Mouse (Mus musculus): ENCODE results near the gene Pcsk5.
"Not testable (repeated sequence)": the region's sequence is repeated elsewhere in the genome, so short reads cannot be mapped to it uniquely, and the experiment has no call there.

Gene Pcsk5

GRCm38 (mm10) chr19:17514456-17514855 is 323.0 kb downstream of the Pcsk5 start:
- in situ Hi-C loops (cut with MboI; ENCODE audit: low pct_unique_long_range_greater_than_20kb in 1 of 2, low sequenced_read_pairs in 2 of 2, unreplicated experiment in 1 of 2), result no loop called here

DNA sequence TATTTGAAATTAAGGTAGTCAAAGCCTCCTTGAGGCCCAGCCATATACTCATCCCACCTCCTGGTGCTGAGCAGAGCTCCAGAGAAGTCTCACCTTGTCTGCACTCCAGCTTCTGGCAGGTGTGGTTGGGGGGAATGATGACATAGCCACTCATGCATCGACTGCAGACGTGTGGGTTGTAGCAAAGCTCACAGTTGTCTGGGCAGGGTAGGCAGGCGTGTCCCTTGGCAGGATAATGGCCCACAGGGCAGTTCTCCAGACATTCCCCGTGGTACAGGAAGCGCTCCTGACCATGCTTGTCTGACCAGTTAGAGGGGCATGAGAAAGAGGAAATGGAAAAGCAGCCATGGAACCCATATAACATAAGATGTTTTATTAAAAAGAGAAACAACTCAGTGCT is 326.1 kb downstream of the Pcsk5 start:
- in situ Hi-C loops (cut with MboI; ENCODE audit: low pct_unique_long_range_greater_than_20kb in 1 of 2, low sequenced_read_pairs in 2 of 2, unreplicated experiment in 1 of 2), result no loop called here

GRCm38 (mm10) chr19:17504212-17504611 is 333.2 kb downstream of the Pcsk5 start:
- in situ Hi-C loops (cut with MboI; ENCODE audit: low pct_unique_long_range_greater_than_20kb in 1 of 2, low sequenced_read_pairs in 2 of 2, unreplicated experiment in 1 of 2), result no loop called here

DNA sequence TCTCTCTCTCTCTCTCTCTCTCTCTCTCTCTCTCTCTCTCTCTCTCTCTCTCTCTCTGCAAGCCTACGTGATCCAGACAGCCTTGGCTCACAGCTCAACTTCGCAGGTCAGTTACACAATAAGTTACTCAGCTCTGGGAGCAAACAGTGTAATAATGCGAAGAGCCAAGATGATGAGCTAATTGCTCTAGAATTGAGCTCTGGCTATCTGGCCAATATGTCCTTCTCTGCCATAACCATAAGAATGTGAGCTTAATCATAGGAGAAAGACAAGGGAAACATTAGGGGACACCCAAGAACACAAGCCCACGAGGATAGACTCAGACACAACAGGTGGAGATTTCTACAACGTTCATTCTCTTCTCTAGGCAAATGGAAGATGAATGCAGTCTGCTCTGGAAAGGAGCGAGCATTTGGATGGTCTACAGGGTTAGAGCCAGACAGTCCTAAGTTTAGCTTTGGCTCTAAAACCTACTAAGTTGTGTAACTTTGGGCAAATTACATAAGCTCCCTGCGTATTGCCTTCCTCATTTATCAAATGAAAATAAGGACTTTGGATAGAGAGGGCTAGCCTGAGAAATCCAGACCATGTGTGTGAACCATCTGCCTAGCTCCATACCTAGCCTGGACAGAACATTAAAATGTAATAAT is 338.7 kb downstream of the Pcsk5 start:
- in situ Hi-C loops (cut with MboI; ENCODE audit: low pct_unique_long_range_greater_than_20kb in 1 of 2, low sequenced_read_pairs in 2 of 2, unreplicated experiment in 1 of 2), result no loop called here

GRCm38 (mm10) chr19:17496131-17496530 is 341.3 kb downstream of the Pcsk5 start:
- in situ Hi-C loops (cut with MboI; ENCODE audit: low pct_unique_long_range_greater_than_20kb in 1 of 2, low sequenced_read_pairs in 2 of 2, unreplicated experiment in 1 of 2), result no loop called here

DNA sequence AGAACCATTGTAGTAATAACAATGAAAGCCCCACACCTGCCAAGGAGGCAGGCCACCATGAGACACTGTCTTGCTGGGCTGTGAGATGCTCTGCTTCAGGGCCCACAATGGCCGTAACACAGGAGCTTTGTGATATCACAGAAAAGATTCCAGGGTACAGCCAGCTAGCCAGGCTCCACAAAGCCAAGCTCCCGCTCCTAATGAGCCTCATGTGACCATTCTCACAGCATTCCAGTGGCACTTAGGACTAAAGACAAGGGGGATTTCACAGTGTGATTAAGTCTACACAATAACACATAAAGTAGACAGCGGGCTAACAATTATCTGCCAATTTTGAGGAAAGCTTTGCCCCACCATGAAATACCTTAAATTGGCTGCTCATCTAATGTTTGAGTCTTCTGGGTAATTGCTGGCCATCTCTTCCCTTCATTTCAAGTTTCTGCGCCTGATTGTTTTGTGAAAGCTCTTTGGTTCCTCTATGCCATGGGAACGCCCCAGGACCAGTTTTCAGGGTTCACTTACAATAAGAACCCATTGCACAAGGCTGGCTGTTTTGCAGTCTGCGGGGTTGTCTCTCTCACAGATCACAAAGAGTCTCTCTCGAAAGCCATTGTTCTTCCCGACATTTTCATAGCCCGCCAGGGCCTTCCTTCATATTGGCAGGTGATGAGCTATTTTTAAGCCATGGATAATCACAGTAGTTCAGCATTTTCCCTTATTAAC is 345.4 kb downstream of the Pcsk5 start:
- in situ Hi-C loops (cut with MboI; ENCODE audit: low pct_unique_long_range_greater_than_20kb in 1 of 2, low sequenced_read_pairs in 2 of 2, unreplicated experiment in 1 of 2), result no loop called here

DNA sequence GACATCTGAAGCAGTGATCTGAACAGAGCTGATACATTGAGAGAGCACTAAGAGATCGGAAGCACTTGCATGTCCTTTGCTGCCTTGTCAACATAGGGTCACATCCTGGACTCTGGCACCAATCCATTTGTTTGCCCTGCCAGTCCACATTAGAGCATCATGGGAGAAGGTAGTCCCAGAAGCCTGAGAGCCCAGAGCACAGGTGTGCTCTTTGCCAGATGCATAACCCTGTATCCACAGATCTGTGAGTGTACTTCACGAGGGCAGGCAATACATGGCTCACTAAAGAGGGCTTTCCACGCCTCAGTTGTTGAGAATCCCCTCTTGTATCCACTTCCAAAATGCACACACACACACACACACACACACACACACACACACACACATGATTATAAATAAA is 346.1 kb downstream of the Pcsk5 start:
- in situ Hi-C loops (cut with MboI; ENCODE audit: low pct_unique_long_range_greater_than_20kb in 1 of 2, low sequenced_read_pairs in 2 of 2, unreplicated experiment in 1 of 2), result no loop called here

GRCm38 (mm10) chr19:17489866-17490141 is 347.6 kb downstream of the Pcsk5 start:
- in situ Hi-C loops (cut with MboI; ENCODE audit: low pct_unique_long_range_greater_than_20kb in 1 of 2, low sequenced_read_pairs in 2 of 2, unreplicated experiment in 1 of 2), result no loop called here

DNA sequence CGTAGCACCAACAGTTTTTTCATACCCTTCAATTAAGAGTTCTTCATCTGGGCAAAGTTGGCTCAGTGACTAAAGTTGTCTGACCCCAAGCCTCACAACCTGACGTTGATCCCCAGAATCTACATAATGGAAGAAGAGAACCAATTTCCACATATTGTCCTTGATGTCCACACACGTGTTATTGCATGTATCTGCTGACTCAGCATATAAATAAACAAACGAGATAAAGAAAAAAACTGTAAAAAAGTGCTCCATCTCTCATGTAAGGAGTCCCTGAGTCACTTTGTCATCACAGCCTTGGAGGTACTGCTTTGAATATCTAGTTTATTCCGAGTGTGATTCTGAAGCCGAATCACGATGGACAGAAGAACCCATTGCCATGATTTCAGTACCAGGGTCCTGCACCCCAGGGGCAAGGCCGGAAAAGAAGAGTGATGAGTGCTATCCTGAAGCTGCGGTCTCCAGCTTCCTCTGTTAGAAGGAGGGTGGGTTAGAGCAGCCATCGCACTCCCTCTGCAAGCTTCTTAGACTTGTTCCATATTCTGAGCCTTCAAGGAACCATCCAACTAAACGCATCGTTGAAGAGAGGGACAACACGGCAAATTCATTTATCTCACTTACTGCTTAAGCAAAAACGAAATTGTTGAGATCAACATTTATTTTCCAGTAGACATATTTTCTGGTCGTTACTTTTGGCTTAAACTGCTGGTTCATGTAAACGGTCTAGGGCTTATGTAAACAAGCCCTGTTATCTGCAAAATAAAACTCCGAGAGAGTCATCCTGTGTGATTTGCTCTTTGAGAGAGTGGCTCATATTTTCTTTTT is 348.2 kb downstream of the Pcsk5 start:
- in situ Hi-C loops (cut with MboI; ENCODE audit: low pct_unique_long_range_greater_than_20kb in 1 of 2, low sequenced_read_pairs in 2 of 2, unreplicated experiment in 1 of 2), result no loop called here

DNA sequence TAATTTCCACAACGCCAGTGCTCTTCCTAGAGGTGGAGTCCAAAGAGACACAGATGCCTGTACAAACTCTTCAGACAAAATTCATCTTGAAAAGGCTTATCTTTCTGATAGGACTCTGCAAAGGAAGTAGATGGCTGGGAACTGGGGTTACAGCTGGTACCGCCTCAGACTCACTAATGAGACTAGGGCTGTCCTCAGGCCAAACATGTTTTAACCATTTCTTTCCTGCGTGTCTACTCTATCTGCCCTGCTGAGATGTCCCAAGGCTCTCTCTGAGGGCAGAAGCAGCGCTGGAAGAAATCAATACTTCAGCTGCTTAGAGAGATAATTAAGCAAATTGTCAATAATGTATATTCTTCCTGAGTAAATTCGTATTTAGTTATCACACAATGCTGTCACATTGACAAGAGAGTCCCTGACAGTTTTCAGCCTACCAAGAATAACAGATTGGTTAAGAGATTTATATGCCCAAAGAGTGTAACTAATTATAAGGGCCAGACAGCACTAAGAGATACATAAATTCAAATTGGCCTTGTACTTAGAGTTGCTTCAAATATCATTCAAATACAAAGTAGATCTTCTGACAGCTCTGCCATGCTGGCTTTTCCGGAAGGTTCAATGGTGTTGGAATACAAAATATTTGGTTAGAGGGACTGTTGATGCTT is 355.2 kb downstream of the Pcsk5 start:
- in situ Hi-C loops (cut with MboI; ENCODE audit: low pct_unique_long_range_greater_than_20kb in 1 of 2, low sequenced_read_pairs in 2 of 2, unreplicated experiment in 1 of 2), result no loop called here

DNA sequence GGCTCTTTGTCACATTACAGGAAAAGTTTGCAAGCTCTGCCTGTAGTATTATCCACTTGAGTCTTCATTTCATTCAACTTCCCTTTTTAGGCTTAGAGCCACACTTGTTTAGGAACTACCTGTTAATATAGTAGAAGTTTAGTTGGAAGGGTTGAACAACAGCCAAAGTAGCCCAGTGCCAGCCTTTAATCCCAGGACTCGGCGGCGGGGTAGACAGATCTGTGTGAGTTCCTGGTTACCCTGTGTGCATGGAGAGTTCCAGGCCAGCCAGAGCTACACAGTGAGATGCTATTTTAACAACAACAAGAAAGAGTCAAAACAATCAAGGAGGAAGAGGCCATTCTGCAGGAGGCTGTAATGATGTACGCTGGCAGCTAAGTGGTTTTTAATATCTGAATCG is 358.0 kb downstream of the Pcsk5 start:
- in situ Hi-C loops (cut with MboI; ENCODE audit: low pct_unique_long_range_greater_than_20kb in 1 of 2, low sequenced_read_pairs in 2 of 2, unreplicated experiment in 1 of 2), result no loop called here

DNA sequence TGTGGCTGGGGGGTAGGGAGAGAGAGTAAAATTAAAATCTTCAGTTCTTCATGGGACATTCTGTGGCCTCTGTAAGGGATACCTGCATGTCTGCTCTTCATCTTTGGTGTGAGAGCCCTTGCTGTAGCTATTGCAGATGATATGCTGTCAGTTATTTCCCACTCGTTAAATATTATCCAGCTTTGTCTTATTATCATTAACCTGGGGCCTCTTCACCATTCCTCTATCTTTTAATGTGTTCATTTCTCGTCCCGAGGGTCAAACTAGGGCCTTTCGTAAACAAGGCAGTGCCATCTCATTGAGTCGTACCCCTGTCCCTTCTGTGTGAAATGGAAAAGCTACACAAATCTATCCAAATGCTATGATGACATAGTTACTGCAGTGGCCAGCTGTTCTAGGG is 361.4 kb downstream of the Pcsk5 start:
- in situ Hi-C loops (cut with MboI; ENCODE audit: low pct_unique_long_range_greater_than_20kb in 1 of 2, low sequenced_read_pairs in 2 of 2, unreplicated experiment in 1 of 2), result no loop called here

- in situ Hi-C loops (cut with MboI; ENCODE audit: low pct_unique_long_range_greater_than_20kb in 1 of 2, low sequenced_read_pairs in 2 of 2, unreplicated experiment in 1 of 2), result not testable (repeated sequence)
Measured at GRCm38 (mm10) chr19:17473138-17473537, 364.3 kb downstream of the Pcsk5 start.

GRCm38 (mm10) chr19:17471861-17472260 is 365.6 kb downstream of the Pcsk5 start:
- in situ Hi-C loops (cut with MboI; ENCODE audit: low pct_unique_long_range_greater_than_20kb in 1 of 2, low sequenced_read_pairs in 2 of 2, unreplicated experiment in 1 of 2), result no loop called here

DNA sequence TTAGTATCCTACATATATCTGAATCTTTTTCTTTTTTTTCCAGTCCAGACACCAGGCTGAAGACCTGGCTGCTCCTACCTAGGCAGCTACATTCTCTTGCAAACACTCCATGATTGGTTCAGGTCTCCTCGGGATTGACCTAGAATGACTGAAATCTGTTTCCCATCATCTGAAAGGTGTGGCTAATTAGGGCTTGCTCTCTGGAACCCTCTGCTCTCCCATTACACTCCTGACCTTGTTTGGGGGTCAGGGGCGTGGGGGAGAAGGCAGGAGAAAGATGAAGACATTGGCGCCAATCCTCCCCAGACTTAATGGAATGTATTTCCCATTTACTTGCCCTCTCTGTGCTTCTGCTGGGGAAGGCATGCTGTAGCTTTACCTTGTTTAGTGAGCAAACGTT is 366.2 kb downstream of the Pcsk5 start:
- in situ Hi-C loops (cut with MboI; ENCODE audit: low pct_unique_long_range_greater_than_20kb in 1 of 2, low sequenced_read_pairs in 2 of 2, unreplicated experiment in 1 of 2), result no loop called here

DNA sequence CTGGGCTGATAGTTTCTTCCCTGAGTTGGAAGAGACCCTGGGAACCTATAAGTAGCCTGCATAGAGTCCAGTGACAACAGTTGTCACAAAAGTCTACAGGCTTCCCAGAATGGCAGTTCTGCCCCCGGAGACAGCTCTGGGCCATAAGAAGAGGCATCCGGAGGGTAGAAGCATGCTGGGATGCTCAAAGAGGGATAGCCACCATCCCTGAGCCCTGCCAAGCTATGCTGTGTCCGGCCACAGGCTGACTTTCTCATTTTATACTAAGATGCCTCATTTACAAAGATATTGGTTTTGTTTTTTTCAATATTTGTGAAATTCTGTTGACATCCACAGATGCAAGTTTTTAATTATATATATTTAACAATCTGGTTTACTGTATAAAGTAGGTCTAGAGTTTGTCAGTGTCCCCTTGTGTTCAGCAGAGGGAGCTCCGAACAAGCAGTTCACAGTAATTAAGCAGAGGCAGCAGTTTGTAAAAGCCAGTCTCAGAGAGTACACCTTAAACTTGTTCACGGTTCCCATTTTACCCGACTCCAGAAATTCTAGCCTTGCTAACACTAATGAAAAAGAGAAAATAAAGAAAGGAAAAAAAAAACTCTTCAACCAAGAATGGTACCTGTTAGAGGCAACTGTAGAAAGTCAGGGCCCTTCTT is 369.7 kb downstream of the Pcsk5 start:
- in situ Hi-C loops (cut with MboI; ENCODE audit: low pct_unique_long_range_greater_than_20kb in 1 of 2, low sequenced_read_pairs in 2 of 2, unreplicated experiment in 1 of 2), result no loop called here

DNA sequence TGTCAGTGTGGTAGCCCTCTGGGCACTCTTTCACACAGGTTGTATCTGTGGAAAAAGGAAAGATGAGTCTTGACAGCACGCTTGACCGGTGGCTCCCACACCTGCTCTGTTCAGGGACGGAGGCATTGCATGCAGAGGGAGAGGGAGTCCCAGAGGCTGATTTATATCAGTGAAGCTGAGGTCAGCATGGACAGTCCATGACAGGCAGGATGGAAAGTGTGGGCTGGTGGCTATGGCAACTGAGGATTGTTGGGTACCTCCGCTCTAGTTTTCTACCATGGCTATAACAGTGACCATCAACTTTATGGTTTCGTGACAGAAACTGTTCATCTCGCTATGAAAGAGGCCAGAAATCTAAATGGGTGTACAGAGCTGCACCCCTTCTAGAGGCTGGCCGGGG is 385.4 kb downstream of the Pcsk5 start:
- in situ Hi-C loops (cut with MboI; ENCODE audit: low pct_unique_long_range_greater_than_20kb in 1 of 2, low sequenced_read_pairs in 2 of 2, unreplicated experiment in 1 of 2), result no loop called here

DNA sequence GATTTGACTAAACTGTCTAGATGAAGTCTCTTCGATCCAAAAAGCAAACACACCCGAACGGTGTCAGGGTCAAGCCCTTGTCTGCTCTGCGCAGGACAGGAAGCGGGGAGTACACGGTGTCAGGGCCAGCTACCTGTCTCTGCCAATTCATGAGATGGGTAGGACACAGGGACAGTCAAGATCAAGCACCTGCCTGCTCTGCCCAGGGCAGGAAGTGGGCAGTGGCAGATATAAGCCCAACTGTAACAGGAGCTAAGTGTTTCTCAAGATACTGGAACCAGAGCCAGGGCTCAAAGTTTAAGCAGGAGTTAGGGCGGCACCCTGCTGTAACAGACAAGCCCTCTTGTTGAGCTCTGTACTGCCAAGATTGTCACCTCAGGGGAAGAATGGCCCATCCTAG is 393.9 kb downstream of the Pcsk5 start:
- in situ Hi-C loops (cut with MboI; ENCODE audit: low pct_unique_long_range_greater_than_20kb in 1 of 2, low sequenced_read_pairs in 2 of 2, unreplicated experiment in 1 of 2), result no loop called here
